Mouse (Mus musculus) lung, postnatal 14 days (tissue): ENCODE measurements around the gene Kcnj9.
A peak's percentile ranks its signal among the peaks of the same experiment; 100 is the strongest.

ENCODE experiments used
- DNase-seq: peaks from one replicate; pipeline ENCODE4 v3.0.0; 2021

Gene Kcnj9

DNA sequence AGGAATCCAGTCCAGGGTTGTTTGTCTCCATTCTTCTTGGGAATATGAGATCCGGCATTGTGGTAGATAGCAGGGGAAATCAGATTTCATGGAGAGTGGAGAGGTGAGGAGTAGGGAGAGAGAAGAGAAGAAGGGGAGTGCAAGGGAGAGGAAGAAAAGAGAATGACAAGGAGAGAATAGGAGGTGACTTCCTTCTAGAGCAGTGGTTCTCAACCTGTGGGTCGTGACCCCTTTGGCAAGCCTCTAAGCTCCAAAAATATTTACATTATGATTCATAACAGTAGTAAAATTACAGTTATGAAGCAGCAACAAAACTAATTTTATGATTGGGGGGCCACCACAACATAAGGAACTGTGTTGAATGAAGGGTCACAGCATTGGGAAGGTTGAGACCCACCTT is 3.8 kb upstream of the Kcnj9 start:
- no peak for DNase-seq

DNA sequence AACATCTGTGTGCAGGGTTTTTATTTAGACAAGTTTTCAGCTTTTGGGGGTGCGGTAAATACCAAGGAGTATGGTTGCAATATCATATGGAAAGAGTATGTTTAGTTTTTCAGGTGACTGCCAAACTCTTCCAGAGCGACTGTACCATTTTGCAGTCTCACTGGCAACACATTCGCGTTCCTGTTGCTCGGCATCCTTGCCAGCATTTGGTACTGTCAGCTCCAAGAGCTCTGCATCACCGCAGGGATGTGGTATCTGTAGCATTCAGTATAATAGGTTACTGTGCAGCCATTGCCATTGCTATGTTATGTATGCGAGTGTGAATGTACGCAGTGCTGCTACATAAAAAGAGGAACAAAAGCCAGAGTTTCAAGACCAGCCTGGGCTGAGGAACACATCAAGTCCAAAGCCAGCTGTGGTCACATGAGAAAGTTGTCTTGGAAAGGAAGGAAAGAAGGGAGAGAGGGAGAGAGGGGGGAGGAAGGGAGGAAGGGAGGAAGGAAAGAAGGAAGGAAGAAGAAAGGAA is 2.4 kb upstream of the Kcnj9 start:
- no peak for DNase-seq

DNA sequence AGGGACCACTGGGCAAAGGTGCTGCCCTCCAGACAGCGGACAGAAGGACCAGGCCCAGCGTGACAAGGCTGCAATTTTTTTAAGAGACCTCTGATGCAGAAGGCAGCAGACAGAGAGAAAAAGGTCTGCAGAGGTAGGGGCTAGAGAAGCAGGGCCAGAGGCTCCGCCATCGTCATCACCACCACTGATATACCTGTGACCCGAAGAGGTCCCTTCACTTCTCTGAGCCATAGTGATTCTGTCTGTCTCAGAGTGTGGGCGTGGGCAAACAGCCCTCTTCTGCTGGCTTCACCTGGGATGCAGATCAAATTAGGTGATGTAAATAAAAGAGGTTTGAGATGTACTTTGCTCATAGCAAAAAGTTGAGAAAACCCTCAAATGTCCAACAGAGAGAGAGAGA is 498 bp upstream of the Kcnj9 start:
- no peak for DNase-seq

- no peak for DNase-seq
Measured at GRCm38 (mm10) chr1:172328461-172328860, 657 bp downstream of the Kcnj9 start.

DNA sequence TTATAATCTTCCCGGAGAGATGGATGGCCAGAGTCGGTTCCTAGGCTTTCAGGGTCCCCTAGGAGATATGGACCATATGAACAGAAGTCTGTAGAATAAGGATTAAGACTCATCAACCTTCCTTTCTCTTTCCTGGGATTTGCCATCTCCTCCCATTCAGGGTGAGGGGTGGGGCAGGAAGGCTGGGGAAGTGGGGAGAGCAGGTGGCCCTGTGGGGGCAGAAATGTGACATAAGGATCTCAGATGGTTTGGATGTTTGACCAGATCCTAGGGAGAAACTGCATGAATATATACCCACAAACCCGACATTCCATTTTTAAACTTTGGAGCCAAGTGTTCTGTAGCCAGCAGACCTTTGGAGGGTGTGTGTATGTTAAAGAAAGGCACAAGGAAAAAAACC is 1.1 kb downstream of the Kcnj9 start:
- DNase-seq, result no peak

GRCm38 (mm10) chr1:172327206-172328001 is 1.7 kb downstream of the Kcnj9 start:
- no peak for DNase-seq

GRCm38 (mm10) chr1:172326684-172327083 is 2.4 kb downstream of the Kcnj9 start:
- DNase-seq, result no peak

DNA sequence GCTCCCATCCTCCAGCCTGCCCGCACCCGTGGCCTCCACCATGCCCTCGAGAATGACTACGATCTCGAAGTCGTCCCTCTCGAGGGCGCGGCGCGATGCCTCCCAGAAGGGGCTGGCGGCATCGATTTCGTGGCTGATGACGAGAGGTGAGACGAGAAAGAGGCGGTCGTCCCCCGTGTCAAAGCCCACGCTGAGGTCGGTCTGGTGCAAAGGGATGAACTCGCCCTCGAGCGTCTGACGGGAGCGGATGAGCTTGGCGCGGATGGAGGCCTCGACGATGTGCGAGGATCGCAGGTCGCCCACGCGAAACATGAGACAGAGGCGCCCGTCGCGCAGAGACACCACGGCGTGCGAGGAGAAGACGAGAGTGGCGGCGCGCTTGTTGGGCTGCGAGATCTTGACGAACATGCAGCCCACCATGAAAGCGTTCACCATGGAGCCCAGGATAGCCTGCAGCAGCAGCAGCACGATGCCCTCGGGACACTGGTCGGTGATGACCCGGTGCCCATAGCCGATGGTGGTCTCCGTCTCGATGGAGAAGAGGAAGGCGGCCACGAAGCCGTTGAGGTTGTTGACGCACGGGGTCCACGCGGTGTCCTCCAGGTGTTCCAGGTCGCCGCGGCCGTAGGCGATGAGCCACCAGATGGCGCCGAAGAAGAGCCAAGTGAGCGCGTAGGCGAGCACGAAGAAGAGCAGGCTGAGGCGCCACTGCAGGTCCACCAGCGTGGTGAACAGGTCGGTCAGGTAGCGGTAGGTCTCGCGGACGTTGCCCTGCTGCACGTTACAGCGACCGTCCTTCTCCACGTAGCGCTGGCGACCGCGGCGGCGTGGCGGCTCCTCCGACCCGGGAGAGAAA is 3.2 kb downstream of the Kcnj9 start:
- DNase-seq, result peak; percentile 74

GRCm38 (mm10) chr1:172324725-172325124 is 4.4 kb downstream of the Kcnj9 start:
- peak; percentile 84 for DNase-seq

- no peak for DNase-seq
Measured at GRCm38 (mm10) chr1:172323801-172324359, 5.2 kb downstream of the Kcnj9 start.

DNA sequence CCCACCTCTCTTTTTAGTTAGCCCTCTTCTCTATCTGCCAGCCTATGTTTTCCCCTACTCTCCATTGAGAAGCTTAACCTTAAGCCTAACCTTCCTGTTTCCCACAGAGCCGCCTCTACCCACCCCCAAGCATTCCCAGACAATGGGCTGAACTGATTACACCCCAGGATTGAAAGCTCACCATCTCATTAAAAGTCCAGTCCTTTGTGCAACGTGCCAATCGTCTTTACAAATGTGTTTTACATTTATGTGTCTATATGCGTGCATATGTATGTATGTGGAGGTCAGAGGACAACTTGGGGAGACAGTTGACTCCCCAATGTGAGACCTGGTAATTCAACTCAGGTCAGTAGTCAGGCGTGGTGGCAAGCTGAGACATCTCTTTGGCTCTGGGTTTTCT is 5.8 kb downstream of the Kcnj9 start:
- DNase-seq, result no peak

DNA sequence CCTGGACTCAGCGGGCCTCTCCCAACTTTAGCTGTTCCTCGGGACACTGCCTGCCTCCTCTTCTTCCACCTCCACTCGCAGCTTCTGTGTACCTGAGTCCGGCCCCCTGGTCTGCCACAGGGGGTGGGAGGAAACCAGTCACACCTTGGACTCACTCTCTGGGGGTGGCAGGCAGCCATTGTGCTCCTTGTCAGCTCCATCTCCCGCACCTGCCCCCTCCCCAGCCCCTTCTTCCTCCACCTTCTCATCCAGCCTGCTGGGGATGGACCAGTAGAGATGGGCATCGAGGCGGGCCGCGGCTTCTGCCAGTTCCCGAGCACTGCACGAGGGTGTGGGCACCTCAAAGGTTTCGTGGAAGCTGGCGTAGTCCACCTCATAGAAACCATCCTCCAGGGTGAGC is 6.4 kb downstream of the Kcnj9 start:
- DNase-seq, result no peak

GRCm38 (mm10) chr1:172319921-172320411 is 9.2 kb downstream of the Kcnj9 start:
- no peak for DNase-seq

DNA sequence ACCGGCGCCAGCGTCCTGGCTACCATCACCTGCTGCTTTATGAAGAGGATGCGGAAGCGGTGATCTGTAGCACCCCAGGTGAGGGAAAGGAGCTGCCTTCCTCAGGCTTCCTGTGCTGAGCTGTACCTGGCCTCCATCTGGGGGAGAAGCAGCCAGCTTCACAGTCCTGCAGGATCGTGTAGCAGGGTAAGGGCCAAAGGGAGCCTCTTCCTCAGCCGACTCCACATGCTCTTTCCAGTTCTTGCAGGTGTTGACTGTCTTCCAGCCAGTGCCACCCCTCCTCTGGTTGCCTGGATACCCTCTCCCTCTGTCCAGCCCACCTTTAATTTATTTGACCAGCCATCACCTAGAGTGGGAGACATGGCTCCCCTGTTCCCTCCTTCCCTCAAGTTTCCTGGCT is 9.8 kb downstream of the Kcnj9 start:
- no peak for DNase-seq

DNA sequence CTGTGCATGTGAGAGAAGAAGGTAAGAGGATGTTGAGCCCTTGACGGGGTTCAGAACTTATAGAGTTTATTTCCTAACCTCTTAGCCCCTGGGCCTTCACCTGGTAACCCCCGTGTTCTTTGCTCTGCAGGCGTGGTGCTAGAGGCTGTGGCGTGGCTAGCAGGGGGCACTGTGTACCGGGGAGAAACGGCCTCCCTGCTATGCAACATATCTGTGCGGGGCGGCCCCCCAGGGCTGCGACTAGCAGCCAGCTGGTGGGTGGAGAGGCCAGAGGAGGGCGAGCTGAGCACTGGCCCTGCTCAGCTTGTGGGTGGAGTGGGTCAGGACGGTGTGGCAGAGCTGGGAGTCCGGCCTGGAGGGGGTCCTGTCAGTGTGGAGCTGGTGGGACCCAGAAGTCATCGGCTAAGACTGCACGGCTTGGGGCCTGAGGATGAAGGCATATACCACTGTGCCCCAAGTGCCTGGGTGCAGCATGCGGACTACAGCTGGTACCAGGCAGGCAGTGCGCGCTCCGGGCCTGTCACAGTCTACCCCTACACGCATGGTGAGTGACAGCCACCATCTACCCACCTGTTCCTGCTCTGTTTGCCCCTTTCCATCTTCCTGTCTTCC is 10.6 kb downstream of the Kcnj9 start:
- no peak for DNase-seq

DNA sequence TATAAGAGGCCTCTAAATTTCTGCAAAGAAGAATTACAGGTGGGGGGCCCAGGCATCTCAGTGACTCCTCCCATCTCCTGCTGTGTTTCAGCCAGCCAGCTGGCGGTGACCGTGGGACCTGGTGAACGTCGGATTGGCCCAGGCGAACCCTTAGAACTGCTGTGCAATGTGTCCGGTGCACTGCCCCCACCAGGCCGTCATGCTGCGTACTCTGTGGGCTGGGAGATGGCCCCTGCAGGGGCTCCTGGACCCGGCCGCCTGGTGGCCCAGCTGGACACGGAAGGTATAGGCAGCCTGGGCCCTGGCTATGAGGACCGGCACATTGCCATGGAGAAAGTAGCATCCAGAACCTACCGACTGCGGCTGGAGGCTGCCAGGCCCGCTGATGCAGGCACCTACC is 11.2 kb downstream of the Kcnj9 start:
- DNase-seq, result no peak

- no peak for DNase-seq
Measured at GRCm38 (mm10) chr1:172317431-172317830, 11.7 kb downstream of the Kcnj9 start.

GRCm38 (mm10) chr1:172314911-172315310 is 14.2 kb downstream of the Kcnj9 start:
- no peak for DNase-seq

DNA sequence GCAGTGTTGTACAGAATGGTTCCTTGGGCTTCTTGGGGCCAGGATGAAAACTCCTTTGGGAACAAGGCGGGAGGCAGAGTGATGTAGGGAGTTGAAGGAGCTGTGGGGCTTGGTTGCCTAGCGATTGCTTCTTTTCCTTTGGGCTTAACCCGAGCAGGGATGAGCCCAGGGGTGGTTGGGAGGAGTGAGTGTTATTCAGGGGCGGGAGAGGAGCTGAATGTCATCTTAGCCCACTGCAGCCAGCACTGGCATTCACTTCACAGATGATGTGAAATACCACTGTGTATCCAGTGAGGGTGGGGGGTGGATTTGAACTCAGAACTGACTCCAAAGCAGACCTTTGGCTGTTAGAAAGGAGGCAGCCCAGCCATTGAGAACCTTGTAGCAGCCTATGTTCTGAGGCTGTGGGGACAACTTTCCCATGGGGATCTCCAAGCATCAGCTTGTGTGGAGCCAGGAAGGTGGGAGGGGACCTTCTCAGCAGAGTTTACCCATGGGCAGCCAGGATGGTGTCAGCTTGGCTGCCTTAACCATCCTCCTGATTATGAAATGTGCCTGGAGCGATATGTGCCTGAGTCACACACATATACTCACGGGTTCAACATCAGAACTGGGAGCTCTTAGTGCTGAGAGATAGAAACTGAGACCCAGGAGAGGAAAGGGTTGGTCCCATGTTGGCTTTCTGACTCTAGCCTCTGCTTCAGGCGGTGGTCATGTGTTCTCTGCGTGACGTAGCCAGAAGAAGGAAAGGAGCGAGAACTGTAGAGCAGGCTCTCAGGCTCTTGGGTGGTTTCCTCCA is 15.3 kb downstream of the Kcnj9 start:
- no peak for DNase-seq

- DNase-seq, result no peak
Measured at GRCm38 (mm10) chr1:172312768-172313561, 16.2 kb downstream of the Kcnj9 start.
